Comparison of ENCODE assay signal across 24 mouse cellular contexts in genomic region chr16:26053631-26054030, GRCm38 (mm10). TPM values are rescaled to one million over a fixed set of nuclear protein-coding genes. Genes with fewer than 3 reads are reported as not detected.
DNase-seq lines count a peak whose midpoint lies in the region; ATAC-seq and TF ChIP-seq lines count a peak whose summit lies in the region.
"Had no signal": no experiment of that assay in that cellular context is flagged by ENCODE, and none has a peak within 500 bp of the region (broad histone marks: within the 10 kb centered on the region; RNA-seq: fewer than 3 reads in every experiment).

No protein-coding gene starts in this region.

- no peak overlapping the region for H3K9ac ChIP-seq in embryonic facial prominence, embryonic 13.5 days
- no peak overlapping the region for H3K9ac ChIP-seq in heart, embryonic 16.5 days (ENCODE audit: low read length)
- H3K9ac ChIP-seq in limb, embryonic 13.5 days: no peak overlapping the region
- no peak overlapping the region for H3K9ac ChIP-seq in stomach, postnatal 0 days (ENCODE audit: low read length)
- H3K9ac ChIP-seq: hindbrain, embryonic 14.5 days; liver, embryonic 13.5 days; lung, embryonic 15.5 days; midbrain, embryonic 13.5 days; neural tube, embryonic 13.5 days had no signal

- H3K4me1 ChIP-seq in embryonic facial prominence, embryonic 13.5 days: peaks cover 43% of the 10 kb centered on the region
- peaks cover 42% of the 10 kb centered on the region for H3K4me1 ChIP-seq in embryonic facial prominence, embryonic 10.5 days
- peaks cover 41% of the 10 kb centered on the region for H3K4me1 ChIP-seq in heart, embryonic 16.5 days (ENCODE audit: control insufficient read depth, insufficient read depth, low read length)
- peaks cover 38% of the 10 kb centered on the region for H3K4me1 ChIP-seq in limb, embryonic 13.5 days
- H3K4me1 ChIP-seq in limb, embryonic 10.5 days: peaks cover 21% of the 10 kb centered on the region
- H3K4me1 ChIP-seq in stomach, postnatal 0 days (replicated peaks; ENCODE audit: control insufficient read depth, insufficient read depth): peaks cover 7% of the 10 kb centered on the region; the same call in 1 of the 2 replicates
- H3K4me1 ChIP-seq: liver, embryonic 13.5 days; midbrain, embryonic 13.5 days had no signal

- 0 out of 2 replicates have a peak overlapping the region, but pooled peaks have one; percentile 6 for H3K27ac ChIP-seq in embryonic facial prominence, embryonic 13.5 days
- H3K27ac ChIP-seq in embryonic facial prominence, embryonic 10.5 days (replicated peaks): no peak overlapping the region
- H3K27ac ChIP-seq in heart, embryonic 16.5 days (ENCODE audit: low read length): peak overlapping the region; percentile 33; the same call in 1 of the 2 replicates
- peak overlapping the region; percentile 3; the same call in 1 of the 2 replicates for H3K27ac ChIP-seq in limb, embryonic 13.5 days
- no peak overlapping the region for H3K27ac ChIP-seq in limb, embryonic 10.5 days
- H3K27ac ChIP-seq in stomach, postnatal 0 days (replicated peaks): no peak overlapping the region; the same call in 1 of the 2 replicates
- H3K27ac ChIP-seq: hindbrain, embryonic 14.5 days; left cerebral cortex, adult 2 months; liver, embryonic 13.5 days; lung, embryonic 15.5 days; midbrain, embryonic 13.5 days; neural tube, embryonic 13.5 days had no signal

- H3K9me3 ChIP-seq in embryonic facial prominence, embryonic 13.5 days: no peaks in the 10 kb centered on the region
- no peaks in the 10 kb centered on the region for H3K9me3 ChIP-seq in embryonic facial prominence, embryonic 10.5 days
- H3K9me3 ChIP-seq in heart, embryonic 16.5 days (replicated peaks; ENCODE audit: control insufficient read depth, low read length): no peaks in the 10 kb centered on the region
- H3K9me3 ChIP-seq in limb, embryonic 13.5 days: no peaks in the 10 kb centered on the region
- no peaks in the 10 kb centered on the region for H3K9me3 ChIP-seq in limb, embryonic 10.5 days (replicated peaks)
- H3K9me3 ChIP-seq in stomach, postnatal 0 days (ENCODE audit: control insufficient read depth, low read length): no peaks in the 10 kb centered on the region
- H3K9me3 ChIP-seq: liver, embryonic 13.5 days; lung, embryonic 15.5 days; midbrain, embryonic 13.5 days; neural tube, embryonic 13.5 days had no signal

- TF ChIP-seq CTCF in stomach, postnatal 0 days (IDR thresholded peaks at IDR 0.05; ENCODE audit: low read depth): no peak

- H3K4me3 ChIP-seq in embryonic facial prominence, embryonic 13.5 days: no peak overlapping the region
- no peak overlapping the region for H3K4me3 ChIP-seq in embryonic facial prominence, embryonic 10.5 days
- H3K4me3 ChIP-seq in heart, embryonic 16.5 days (ENCODE audit: low read length): no peak overlapping the region
- H3K4me3 ChIP-seq in limb, embryonic 13.5 days: no peak overlapping the region
- no peak overlapping the region for H3K4me3 ChIP-seq in limb, embryonic 10.5 days
- no peak overlapping the region for H3K4me3 ChIP-seq in stomach, postnatal 0 days (ENCODE audit: low read depth, low read length)
- H3K4me3 ChIP-seq: left cerebral cortex, adult 2 months; liver, embryonic 13.5 days; lung, embryonic 15.5 days; midbrain, embryonic 13.5 days; neural tube, embryonic 13.5 days had no signal

- 37% methylated on average over 3 of the region's 3 CpGs for WGBS in embryonic facial prominence, embryonic 13.5 days
- 62% methylated on average over 3 of the region's 3 CpGs for WGBS in embryonic facial prominence, embryonic 10.5 days
- WGBS in heart, embryonic 16.5 days: 59% methylated on average over 3 of the region's 3 CpGs
- WGBS in limb, embryonic 13.5 days: 35% methylated on average over 3 of the region's 3 CpGs
- WGBS in limb, embryonic 10.5 days: 50% methylated on average over 3 of the region's 3 CpGs
- 35% methylated on average over 3 of the region's 3 CpGs for WGBS in stomach, postnatal 0 days

- H3K27me3 ChIP-seq in embryonic facial prominence, embryonic 13.5 days: no peaks in the 10 kb centered on the region
- no peaks in the 10 kb centered on the region for H3K27me3 ChIP-seq in embryonic facial prominence, embryonic 10.5 days (replicated peaks; ENCODE audit: low read depth, poor library complexity, severe bottlenecking)
- H3K27me3 ChIP-seq in heart, embryonic 16.5 days (ENCODE audit: control insufficient read depth, insufficient read depth, low read length): no peaks in the 10 kb centered on the region
- no peaks in the 10 kb centered on the region for H3K27me3 ChIP-seq in limb, embryonic 13.5 days
- H3K27me3 ChIP-seq in limb, embryonic 10.5 days (ENCODE audit: low read depth, poor library complexity, severe bottlenecking): no peaks in the 10 kb centered on the region
- no peaks in the 10 kb centered on the region for H3K27me3 ChIP-seq in stomach, postnatal 0 days (ENCODE audit: control insufficient read depth, insufficient read depth, low read length)
- H3K27me3 ChIP-seq: liver, embryonic 13.5 days; lung, embryonic 15.5 days; midbrain, embryonic 13.5 days; neural tube, embryonic 13.5 days had no signal

- no peak for TF ChIP-seq EP300 in stomach, postnatal 0 days (optimal IDR thresholded peaks at IDR 0.05)

- no peak overlapping the region for H3K4me2 ChIP-seq in embryonic facial prominence, embryonic 13.5 days
- no peak overlapping the region for H3K4me2 ChIP-seq in heart, embryonic 16.5 days (ENCODE audit: low read depth, low read length)
- no peak overlapping the region for H3K4me2 ChIP-seq in limb, embryonic 13.5 days (replicated peaks)
- H3K4me2 ChIP-seq in stomach, postnatal 0 days (replicated peaks; ENCODE audit: low read depth): peak overlapping the region; percentile 18; the same call in 1 of the 2 replicates
- H3K4me2 ChIP-seq: hindbrain, embryonic 14.5 days; liver, embryonic 13.5 days; lung, embryonic 15.5 days; midbrain, embryonic 13.5 days; neural tube, embryonic 13.5 days had no signal

- no peak for ATAC-seq in embryonic facial prominence, embryonic 13.5 days (ENCODE audit: insufficient number of reproducible peaks, insufficient read depth, low FRiP score, low TSS enrichment, low read depth)
- ATAC-seq in heart, embryonic 16.5 days (replicated peaks; ENCODE audit: extremely low read depth, insufficient read depth, low FRiP score): no peak
- ATAC-seq in limb, embryonic 13.5 days (ENCODE audit: low FRiP score, low read depth): no peak
- ATAC-seq in stomach, postnatal 0 days (ENCODE audit: low FRiP score, low TSS enrichment): no peak
- ATAC-seq: forebrain, embryonic 14.5 days; midbrain, embryonic 13.5 days had no signal

- no peaks in the 10 kb centered on the region for H3K36me3 ChIP-seq in embryonic facial prominence, embryonic 13.5 days
- no peaks in the 10 kb centered on the region for H3K36me3 ChIP-seq in embryonic facial prominence, embryonic 10.5 days (replicated peaks)
- no peaks in the 10 kb centered on the region for H3K36me3 ChIP-seq in heart, embryonic 16.5 days (ENCODE audit: control insufficient read depth, insufficient read depth)
- no peaks in the 10 kb centered on the region for H3K36me3 ChIP-seq in limb, embryonic 13.5 days
- H3K36me3 ChIP-seq in limb, embryonic 10.5 days: no peaks in the 10 kb centered on the region
- no peaks in the 10 kb centered on the region for H3K36me3 ChIP-seq in stomach, postnatal 0 days (ENCODE audit: control insufficient read depth, insufficient read depth, low read length)
- H3K36me3 ChIP-seq: liver, embryonic 13.5 days; lung, embryonic 15.5 days; midbrain, embryonic 13.5 days; neural tube, embryonic 13.5 days had no signal

- DNase-seq in embryonic facial prominence, embryonic 10.5 days (ENCODE audit: low spot score): no peak
- DNase-seq in heart, adult 18-20 months: no peak
- no peak for DNase-seq in limb, embryonic 10.5 days (ENCODE audit: low spot score)
- DNase-seq in stomach, postnatal 0 days (ENCODE audit: low spot score): no peak
- no peak for DNase-seq in yolk sac, embryonic 10.5 days (ENCODE audit: low spot score)
- DNase-seq: adrenal gland, adult 2 months; cerebellum, adult 8-10 months; gastrocnemius, postnatal 25 days; heart, postnatal 14 days; kidney, adult 18-20 months; layer of hippocampus, adult 9-11 months; left cerebral cortex, postnatal 4 days; liver, embryonic 13.5 days; right cerebral cortex, adult 18-20 months; thymus, adult 2 months had no signal

RNA-seq across cellular contexts. Expression of gene P3h2, which starts 52.0 kb away (rescaled TPM):
- 2.5 and 3.3 TPM in 2 replicates for polyA plus RNA-seq in embryonic facial prominence, embryonic 13.5 days (2015; fragmentation: Nextera tagmentation; extraction: Ambion mirVana)
- 3.4 and 3.7 TPM in 2 replicates for polyA plus RNA-seq in embryonic facial prominence, embryonic 10.5 days (2016; fragmentation: Nextera tagmentation; extraction: Ambion mirVana)
- polyA plus RNA-seq in heart, embryonic 16.5 days (2015; fragmentation: Nextera tagmentation; extraction: Ambion mirVana): 3.6 TPM in 2 replicates
- 1 to 10 TPM; 3.7 to 3.8 TPM for total RNA-seq in heart, adult 18-20 months (2021)
- 3.0 and 3.8 TPM in 2 replicates for polyA plus RNA-seq in limb, embryonic 13.5 days (2015; fragmentation: Nextera tagmentation; extraction: Ambion mirVana)
- 2.7 and 3.2 TPM in 2 replicates for polyA plus RNA-seq in limb, embryonic 10.5 days (2016; fragmentation: Nextera tagmentation; extraction: Ambion mirVana)
- polyA plus RNA-seq in stomach, postnatal 0 days (2015; fragmentation: Nextera tagmentation; extraction: Ambion mirVana): 2.3 and 3.8 TPM in 2 replicates

Comparison
In these comparisons a context has a peak if more than half of its experiments do, and no peak if none do; other contexts are left out.
1. H3K27ac ChIP-seq: peak in embryonic facial prominence, embryonic 13.5 days (single experiment), heart, embryonic 16.5 days (single experiment) and limb, embryonic 13.5 days (single experiment); none in embryonic facial prominence, embryonic 10.5 days (single experiment), limb, embryonic 10.5 days (single experiment) and stomach, postnatal 0 days (single experiment).